Mouse (Mus musculus) ES-E14 (cell line): ENCODE data around the gene Cfap57. TPM values are rescaled to one million over a fixed set of nuclear protein-coding genes. Genes with fewer than 3 reads are reported as not detected.

Experiments
- DNase-seq: peaks from one replicate; pipeline ENCODE4 v3.0.0-alpha.2; 2013; ENCODE audit warnings: low read depth, low spot score
- H3K27ac ChIP-seq: 2 replicates; pipeline ENCODE4 v1.5.1; 2012; ENCODE audit warnings: low read depth, mild to moderate bottlenecking, low read length, moderate library complexity, mixed read lengths; ENCODE audit not compliant: poor library complexity, insufficient read depth, severe bottlenecking
- H3K36me3 ChIP-seq: 2 replicates; pipeline ENCODE4 v1.6.1; 2012; ENCODE audit warnings: mild to moderate bottlenecking, low read length, moderate library complexity, mixed read lengths; ENCODE audit not compliant: control insufficient read depth, poor library complexity, insufficient read depth, severe bottlenecking
- H3K4me1 ChIP-seq, 2 experiments: fragments of 150-350 bp in 1 of 2; sonication (generic) in 1 of 2; 2 replicates each; pipeline ENCODE4 v1.6.1; 2012; ENCODE audit warnings: low read length in 2 of 2, mild to moderate bottlenecking in 1 of 2, mixed read lengths in 1 of 2; ENCODE audit not compliant: control insufficient read depth in 2 of 2, insufficient read depth in 2 of 2, poor library complexity in 1 of 2
- H3K4me3 ChIP-seq, 2 experiments: fragments of 150-350 bp in 1 of 2; sonication (generic) in 1 of 2; 2 replicates each; pipeline ENCODE4 v1.5.1; 2012; ENCODE audit warnings: low read length in 2 of 2, low read depth in 1 of 2, mild to moderate bottlenecking in 1 of 2, mixed read lengths in 1 of 2; ENCODE audit not compliant: insufficient read depth in 1 of 2, poor library complexity in 1 of 2, severe bottlenecking in 1 of 2
- H3K9ac ChIP-seq: 2 replicates; pipeline ENCODE4 v1.6.1; 2012; ENCODE audit warnings: low read depth, mild to moderate bottlenecking, low read length, mixed read lengths; ENCODE audit not compliant: poor library complexity, insufficient read depth, severe bottlenecking
- H3K9me3 ChIP-seq: fragments of 150-350 bp; sonication (generic); 2 replicates; pipeline ENCODE4 v1.6.1; 2012; ENCODE audit warnings: low read depth, mild to moderate bottlenecking, low read length; ENCODE audit not compliant: control insufficient read depth, insufficient read depth
- CHD2 ChIP-seq: IDR thresholded peaks from 2 replicates; pipeline ENCODE4 v1.6.1; 2014; ENCODE audit warnings: mild to moderate bottlenecking, low read depth, low read length, inconsistent platforms
- HCFC1 ChIP-seq: IDR thresholded peaks from 2 replicates; pipeline ENCODE4 v1.6.1; 2012; ENCODE audit warnings: low read length, inconsistent platforms, borderline replicate concordance; ENCODE audit not compliant: insufficient read depth
- MAFK ChIP-seq: IDR thresholded peaks from 2 replicates; pipeline ENCODE4 v1.6.1; 2014; ENCODE audit warnings: mild to moderate bottlenecking, low read depth, low read length, inconsistent platforms; ENCODE audit not compliant: insufficient read depth
- ZC3H11A ChIP-seq: IDR thresholded peaks from 2 replicates; pipeline ENCODE4 v1.6.1; 2012; ENCODE audit warnings: low read depth, mild to moderate bottlenecking, inconsistent platforms, low read length, borderline replicate concordance
- ZNF384 ChIP-seq: IDR thresholded peaks from 2 replicates; pipeline ENCODE4 v1.6.1; 2012; ENCODE audit warnings: low read depth, low read length, inconsistent platforms
- in situ Hi-C, 2 experiments: fragments of 600-800 bp; cut with MboI; formaldehyde crosslinking; loops; one replicate each; pipeline ENCODE4 v1.15.1; 2025; ENCODE audit warnings: low sequenced_read_pairs in 2 of 2, inconsistent platforms in 1 of 2; ENCODE audit not compliant: unreplicated experiment in 2 of 2
- total RNA-seq: library from RNA; depleted of rRNA; stranded (reverse); fragments of 300-350 nt; gene quantifications from 2 replicates; pipeline ENCODE4 v1.2.3, GENCODE M21; 2012

The Cfap57 gene
- total RNA-seq, 1 experiment: 0.18 TPM

GRCm38 (mm10) chr4:118609836-118610235 lies 10.7 kb downstream of the Cfap57 start:
- no peak overlapping the region for H3K9ac ChIP-seq
- H3K36me3 ChIP-seq: no peaks in the 10 kb centered on the region
- H3K9me3 ChIP-seq: no peaks in the 10 kb centered on the region
- H3K4me3 ChIP-seq: no peak overlapping the region
- H3K27ac ChIP-seq: no peak overlapping the region
- DNase-seq: no peak
- in situ Hi-C loops: loop anchor here in 1 of 2 experiments (25.0 kb wide), 1 partner anchor 552 kb away; the partner anchor contains the start of gene Zfp691
- no peaks in the 10 kb centered on the region; a peak in 1 of 4 replicates for H3K4me1 ChIP-seq
- TF ChIP-seq HCFC1: no peak
- no peak for TF ChIP-seq MAFK
- TF ChIP-seq CHD2: no peak
- TF ChIP-seq ZC3H11A: no peak

GRCm38 (mm10) chr4:118604065-118604464 lies 16.5 kb downstream of the Cfap57 start:
- Histone ChIP-seq H3K9ac (no peak overlapping the region), H3K9me3 (no peaks in the 10 kb centered on the region), H3K4me3 (no peak overlapping the region), H3K27ac (no peak overlapping the region), H3K4me1 (no peaks in the 10 kb centered on the region), H3K36me3 (no peaks in the 10 kb centered on the region)
- no peak for DNase-seq
- no peak for TF ChIP-seq ZNF384
- TF ChIP-seq CHD2: no peak
- no peak for TF ChIP-seq MAFK
- no peak for TF ChIP-seq HCFC1
- no peak for TF ChIP-seq ZC3H11A
- in situ Hi-C loops: loop anchor here in 1 of 2 experiments (25.0 kb wide), 1 partner anchor 558 kb away; the partner anchor contains the start of gene Zfp691

GRCm38 (mm10) chr4:118589733-118590130 lies 30.8 kb downstream of the Cfap57 start:
- peaks cover 2 to 12% of the 10 kb centered on the region in 2 experiments; a peak in 3 of 4 replicates for H3K4me1 ChIP-seq
- TF ChIP-seq ZC3H11A (no peak), MAFK (no peak), CHD2 (no peak), ZNF384 (no peak), HCFC1 (no peak)
- no peaks in the 10 kb centered on the region for H3K36me3 ChIP-seq
- no peak overlapping the region for H3K27ac ChIP-seq
- H3K9me3 ChIP-seq: no peaks in the 10 kb centered on the region
- H3K4me3 ChIP-seq: no peak overlapping the region
- peak; percentile 59 for DNase-seq
- in situ Hi-C loops: no loop called here
- H3K9ac ChIP-seq: no peak overlapping the region

DNA sequence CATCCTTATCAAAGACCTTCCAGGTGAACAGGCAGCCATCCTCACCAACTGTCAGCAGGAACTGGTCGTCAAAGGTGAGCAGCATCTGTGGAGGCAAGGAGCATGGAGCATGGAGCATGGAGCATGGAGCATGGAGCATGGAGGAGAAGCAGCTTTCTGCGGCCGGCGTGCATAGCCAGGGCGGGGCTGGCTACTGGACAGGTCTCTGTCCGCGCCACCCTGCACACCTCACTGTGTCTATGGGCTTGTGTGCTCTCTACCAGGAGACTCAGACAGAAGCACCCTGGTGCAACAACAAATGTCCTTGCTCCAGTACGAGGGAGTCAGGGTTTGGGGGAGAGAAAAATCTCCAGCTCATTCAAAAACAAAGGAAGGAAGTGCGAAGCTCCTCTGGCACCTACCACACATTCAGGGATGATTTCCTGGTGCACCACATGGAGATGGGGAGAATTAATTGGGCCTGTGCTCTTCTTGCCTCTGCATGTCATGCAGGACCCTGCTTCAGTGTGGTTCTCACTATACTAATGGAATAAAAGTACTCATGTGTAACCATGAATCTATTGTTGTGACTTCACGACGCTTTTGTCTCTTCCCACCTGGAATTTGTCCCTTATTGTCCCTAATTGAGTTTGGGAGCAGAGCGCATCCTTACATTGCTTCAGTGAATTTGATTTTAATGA lies 31.4 kb downstream of the Cfap57 start:
- no peaks in the 10 kb centered on the region for H3K36me3 ChIP-seq
- in situ Hi-C loops: no loop called here
- no peak overlapping the region for H3K27ac ChIP-seq
- H3K4me3 ChIP-seq: no peak overlapping the region
- peaks cover 2 to 12% of the 10 kb centered on the region in 2 experiments; a peak in 3 of 4 replicates for H3K4me1 ChIP-seq
- no peak for DNase-seq
- H3K9me3 ChIP-seq: no peaks in the 10 kb centered on the region
- TF ChIP-seq CHD2 (no peak), ZNF384 (no peak), HCFC1 (no peak), ZC3H11A (no peak), MAFK (no peak)
- no peak overlapping the region for H3K9ac ChIP-seq
